Mouse (Mus musculus): ENCODE data around the gene Nit1.
A peak's percentile ranks its signal among the peaks of the same experiment; 100 is the strongest.

Gene Nit1

DNA sequence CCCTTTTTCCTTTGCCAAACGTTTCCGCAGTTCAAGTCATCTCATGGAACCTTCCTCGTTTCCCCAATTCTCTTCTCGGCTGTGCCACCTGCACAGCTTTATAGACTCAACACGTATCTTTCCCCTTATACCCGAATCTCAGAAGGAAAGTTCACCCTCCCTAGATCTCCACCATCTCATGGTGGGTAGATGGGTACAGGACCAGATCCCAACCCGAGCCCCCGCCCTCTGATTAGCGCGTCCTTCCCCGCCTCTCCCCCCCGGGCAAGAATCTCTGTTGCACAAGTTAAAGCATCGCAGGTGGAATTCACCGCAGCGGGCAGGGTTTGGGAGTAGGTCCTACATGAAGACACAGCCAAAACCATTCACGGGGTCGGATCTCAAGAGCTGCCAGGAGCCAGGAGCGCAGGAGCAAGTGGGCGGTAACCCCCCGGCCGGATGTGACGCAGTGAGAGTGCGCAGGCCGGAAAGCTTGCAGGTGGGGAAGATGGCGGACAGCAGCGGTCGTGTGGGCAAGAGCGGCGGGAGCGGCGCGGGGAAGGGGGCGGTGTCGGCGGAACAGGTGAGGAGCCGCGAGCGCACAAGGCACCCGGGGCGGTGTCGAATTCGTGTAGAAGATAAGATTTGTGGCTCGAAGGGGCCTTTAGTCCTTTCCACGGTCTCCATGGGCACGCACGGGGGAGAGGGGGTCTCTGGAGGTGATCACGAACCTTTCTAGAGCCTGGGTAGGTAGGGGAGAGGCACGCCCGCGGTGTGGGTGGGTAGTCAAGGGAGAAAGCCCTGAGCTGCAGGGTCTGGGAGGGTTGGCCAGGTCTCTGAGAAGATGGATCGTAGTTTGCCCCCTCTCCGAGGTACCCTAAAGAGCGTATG is at the start of gene Nit1, which contains the start of gene Pfdn2:
Gene Nit1 (minus strand): TSS at position 422 of the 870 bp plus-strand sequence.
Gene Pfdn2 (plus strand): TSS at position 446 of the 870 bp plus-strand sequence.
- DNase-seq (ENCODE audit: low read depth in 1 of 2, low spot score in 2 of 2): peak; percentile 66 to 80

DNA sequence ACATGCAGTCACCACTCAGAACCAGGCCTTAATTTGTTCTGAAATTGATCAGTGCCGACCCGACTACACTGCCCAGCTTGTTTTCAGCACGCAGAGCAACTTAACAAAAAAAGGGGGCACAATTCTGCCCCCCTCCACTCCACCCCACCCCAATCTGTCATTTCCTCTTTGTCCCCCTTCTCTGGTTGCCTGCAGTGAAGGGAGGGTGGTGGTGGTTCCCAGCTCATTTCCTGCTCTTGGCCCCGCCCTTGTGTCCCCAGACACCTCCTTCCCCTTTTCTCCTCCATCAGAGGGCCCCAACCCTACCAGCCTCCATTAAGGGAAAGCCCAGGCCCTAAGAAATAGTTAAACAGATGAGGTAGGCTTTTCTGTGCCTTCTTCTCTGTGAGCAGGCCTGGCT is 44.7 kb upstream of the Nit1 start:
- DNase-seq (ENCODE audit: low read depth in 1 of 2, low spot score in 2 of 2): peak in 1 of 2 experiments; percentile 76

DNA sequence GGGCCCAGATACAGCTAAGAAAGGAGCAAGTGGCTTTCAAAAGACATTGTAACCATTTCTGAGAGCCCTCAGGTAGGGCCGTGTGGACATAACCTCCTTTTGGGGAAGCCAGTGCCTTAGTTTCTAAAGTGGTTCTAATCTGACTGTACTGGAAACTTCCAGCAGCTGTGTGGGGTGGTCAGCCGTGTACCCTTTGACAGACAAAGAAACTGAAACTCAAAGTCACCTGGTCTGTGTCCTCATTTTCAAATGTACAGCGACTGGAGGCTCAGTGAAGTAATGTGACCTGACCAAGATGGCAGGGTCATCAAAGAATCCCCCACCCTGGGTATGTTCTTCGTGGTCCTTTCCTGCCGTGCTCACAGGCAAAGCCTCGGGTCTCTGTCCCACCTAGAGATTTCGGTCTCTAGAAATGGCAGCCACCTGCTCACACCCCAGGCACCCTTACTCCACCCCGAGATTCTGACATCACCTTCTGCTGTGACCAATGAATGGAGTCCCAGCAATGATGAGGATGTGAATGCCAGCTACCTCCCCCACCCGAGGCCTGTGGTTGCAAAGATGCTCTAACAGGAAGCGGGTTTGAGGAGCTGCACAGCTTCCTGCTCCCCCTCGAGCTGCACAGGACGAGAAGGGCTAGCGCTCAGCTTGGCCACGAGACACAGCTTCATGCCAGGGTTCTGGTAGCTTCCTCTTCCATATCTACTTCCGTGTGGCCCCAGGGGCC is 43.1 kb upstream of the Nit1 start, which contains the start of gene Arhgap30:
Gene Arhgap30 (plus strand): TSS at position 579 of the 727 bp plus-strand sequence.
- peak; percentile 88 to 91 for DNase-seq (ENCODE audit: low read depth in 1 of 2, low spot score in 2 of 2)

DNA sequence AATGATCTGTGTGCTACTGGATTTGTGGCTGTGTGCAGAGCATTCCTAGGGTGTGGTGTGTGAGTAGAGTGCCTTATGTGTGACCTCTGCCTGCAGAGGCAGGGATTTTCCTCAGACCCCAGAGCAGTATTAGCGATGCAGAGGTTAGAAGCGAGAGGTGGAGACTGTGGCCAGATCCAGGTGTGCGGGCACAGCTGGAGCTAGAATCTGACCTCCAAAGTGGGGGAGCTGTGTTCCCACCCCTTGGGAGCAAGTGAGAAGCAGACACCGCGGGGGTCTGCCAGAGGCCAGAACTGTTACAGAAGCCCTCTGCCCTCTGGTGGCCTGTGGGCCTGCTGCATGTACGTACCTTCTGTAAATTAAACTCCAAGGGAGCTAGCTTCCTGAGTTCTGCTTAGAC is 41.7 kb upstream of the Nit1 start:
- no peak for DNase-seq (ENCODE audit: low read depth in 1 of 2, low spot score in 2 of 2)

DNA sequence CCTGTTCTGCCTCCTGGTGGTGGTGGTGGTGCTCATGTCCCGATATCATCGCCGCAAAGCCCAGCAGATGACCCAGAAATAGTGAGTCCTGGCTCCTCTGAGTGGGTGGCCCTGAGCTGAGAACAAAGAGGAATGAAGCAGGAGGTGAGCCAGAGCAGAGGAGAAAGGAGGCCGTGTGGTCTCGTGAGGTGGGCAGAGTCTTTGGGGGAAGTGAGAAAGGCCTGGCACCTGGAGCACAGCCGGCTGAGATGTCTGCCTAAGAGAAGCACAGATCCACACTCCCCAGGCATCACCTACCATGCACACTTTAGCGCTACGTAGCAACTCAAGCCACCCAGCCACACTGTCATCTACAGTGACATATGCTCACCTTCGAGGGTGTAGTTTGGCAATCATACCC is 39.7 kb upstream of the Nit1 start:
- DNase-seq (ENCODE audit: low read depth in 1 of 2, low spot score in 2 of 2): no peak

DNA sequence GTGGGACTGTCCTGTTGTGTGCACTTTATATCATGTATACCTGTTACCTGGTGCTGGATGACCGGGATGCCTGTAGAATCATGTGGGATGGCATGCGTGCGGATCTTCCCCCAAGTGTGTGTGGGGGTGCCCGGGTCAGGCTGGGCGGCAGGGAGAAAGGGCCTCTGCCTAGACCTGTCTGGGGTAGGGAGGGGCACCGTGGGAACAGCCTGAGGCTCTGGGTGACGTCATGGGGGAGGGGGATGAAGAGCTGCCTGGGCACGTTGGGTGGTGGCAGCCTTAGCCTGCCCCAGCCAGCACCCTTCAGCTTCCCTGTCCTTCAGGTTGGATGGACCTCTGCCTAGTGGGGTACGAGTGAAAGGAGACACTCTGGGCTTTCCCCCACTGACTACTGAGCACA is 38.9 kb upstream of the Nit1 start:
- DNase-seq (ENCODE audit: low read depth in 1 of 2, low spot score in 2 of 2): no peak

DNA sequence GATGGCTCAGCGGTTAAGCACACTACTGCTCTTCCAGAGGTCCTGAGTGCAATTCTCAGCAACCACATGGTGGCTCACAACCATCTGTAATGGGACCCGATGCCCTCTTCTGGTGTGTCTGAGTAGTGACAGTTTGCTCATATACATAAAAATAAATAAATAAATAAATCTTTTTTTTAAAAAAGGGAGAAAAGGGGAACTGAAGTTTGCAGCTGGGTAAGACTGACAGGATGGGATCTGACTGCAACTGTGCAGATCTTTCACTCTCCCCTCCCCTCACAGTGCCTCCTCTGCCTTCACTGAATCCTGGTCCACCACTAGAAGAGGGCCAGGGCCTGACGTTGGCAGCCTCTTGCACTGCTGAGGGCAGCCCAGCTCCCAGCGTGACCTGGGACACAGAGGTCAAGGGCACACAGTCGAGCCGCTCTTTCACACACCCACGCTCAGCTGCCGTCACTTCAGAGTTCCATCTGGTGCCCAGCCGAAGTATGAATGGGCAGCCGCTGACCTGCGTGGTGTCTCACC is 36.7 kb upstream of the Nit1 start:
- no peak for DNase-seq (ENCODE audit: low read depth in 1 of 2, low spot score in 2 of 2)

DNA sequence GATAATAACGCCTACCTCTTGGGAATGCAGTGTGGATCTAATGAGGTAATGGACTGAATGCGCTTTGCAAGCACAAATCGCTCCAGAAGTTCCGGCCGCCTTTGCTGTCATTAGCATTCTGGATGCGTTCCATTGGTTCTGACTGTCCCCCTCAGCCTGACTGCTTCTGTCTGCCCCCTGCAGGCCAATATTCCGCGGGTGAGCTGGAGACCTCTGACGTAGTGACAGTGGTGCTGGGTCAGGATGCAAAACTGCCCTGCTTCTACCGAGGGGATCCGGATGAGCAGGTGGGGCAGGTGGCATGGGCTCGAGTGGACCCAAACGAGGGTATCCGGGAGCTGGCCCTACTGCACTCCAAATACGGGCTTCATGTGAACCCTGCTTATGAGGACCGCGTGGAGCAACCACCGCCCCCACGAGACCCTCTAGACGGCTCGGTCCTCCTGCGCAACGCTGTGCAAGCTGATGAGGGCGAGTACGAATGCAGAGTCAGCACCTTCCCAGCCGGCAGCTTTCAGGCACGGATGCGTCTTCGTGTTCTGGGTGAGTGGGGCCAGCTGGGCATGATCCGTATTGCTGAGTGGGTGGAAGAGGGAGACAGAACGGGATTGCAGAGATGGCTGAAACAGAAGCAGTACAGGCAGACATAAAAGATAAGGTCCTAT is 34.6 kb upstream of the Nit1 start:
- DNase-seq (ENCODE audit: low read depth in 1 of 2, low spot score in 2 of 2): peak in 1 of 2 experiments; percentile 70

DNA sequence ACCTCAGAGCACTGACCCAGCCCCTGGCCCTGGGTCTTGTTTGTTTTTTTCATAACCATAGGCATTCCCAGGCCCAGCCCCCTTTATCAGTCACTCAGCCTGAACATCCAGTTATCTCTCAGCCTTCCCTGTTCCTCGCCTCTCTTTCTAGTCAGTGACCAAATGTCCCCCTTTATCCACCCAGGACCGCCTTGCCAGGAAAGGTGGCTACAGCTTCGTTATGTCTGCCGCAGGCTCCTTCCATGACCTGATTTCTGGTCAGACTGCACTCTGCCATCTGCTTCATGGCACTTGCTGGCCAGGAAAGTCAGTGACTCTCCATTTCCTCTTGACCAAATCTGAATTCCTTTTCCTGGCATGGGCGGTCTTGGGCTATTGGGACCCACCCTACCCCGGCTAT is 32.9 kb upstream of the Nit1 start:
- no peak for DNase-seq (ENCODE audit: low read depth in 1 of 2, low spot score in 2 of 2)

DNA sequence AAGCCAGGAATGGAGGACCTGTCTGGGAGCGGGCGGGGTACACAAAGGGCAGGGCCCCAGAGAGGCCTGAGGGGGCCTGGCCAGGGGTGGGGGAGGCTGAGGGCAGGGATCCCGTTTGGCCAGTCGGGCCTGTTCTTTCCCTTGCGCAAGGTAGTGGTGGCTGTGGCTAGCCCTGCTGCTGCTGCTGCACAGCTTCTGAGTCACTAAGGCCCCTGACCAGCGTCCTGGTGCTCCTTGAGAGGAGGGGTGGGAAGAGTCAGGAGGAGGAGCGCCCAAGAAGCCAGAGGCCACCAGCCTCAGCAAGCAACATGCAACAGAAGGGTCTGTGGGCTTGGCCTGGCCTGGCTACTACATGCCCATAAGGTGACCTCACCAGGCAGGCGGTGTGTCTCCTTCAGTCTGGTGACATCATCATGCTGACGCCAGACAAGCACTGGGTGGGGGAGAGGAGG is 30.2 kb upstream of the Nit1 start:
- no peak for DNase-seq (ENCODE audit: low read depth in 1 of 2, low spot score in 2 of 2)

DNA sequence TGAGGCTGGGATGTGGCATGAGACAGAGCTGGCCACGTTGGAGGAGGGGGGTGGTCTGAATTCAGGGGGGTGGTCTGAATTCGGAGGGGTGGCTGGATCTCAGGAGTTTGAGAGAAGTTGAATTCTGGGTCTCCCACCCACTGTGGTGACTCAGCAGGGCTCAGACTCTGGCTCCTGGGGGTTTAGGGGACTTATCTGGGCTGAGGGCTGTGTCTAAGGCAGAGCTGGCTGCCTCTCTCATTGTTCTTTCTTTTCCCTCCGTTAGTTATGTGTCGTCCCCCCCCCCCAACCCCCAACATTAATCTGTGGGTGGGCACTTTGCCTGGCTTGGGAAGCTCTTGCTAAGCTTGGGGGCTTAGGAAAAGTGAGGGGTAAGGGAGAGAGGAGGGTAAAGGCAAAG is 28.5 kb upstream of the Nit1 start:
- no peak for DNase-seq (ENCODE audit: low read depth in 1 of 2, low spot score in 2 of 2)

DNA sequence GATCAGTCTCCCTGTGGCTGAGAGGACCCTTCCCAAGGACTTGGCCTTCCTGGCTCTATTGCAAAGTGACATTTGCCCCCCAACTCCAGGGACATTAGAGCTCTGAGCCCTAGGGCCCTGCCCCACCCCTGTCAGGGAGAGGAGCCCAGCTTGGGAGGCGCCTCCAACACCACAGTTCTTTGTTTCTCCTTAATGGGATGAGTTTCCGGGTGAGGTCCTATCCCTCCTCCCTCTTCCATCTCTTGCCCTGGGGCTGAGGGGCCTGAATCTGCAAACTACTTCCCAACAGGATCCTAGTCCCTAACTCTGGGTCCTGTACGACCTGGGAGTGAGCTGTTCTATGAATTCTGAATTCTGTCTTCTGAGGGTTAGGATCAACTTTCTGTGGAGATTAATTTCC is 27.4 kb upstream of the Nit1 start:
- no peak for DNase-seq (ENCODE audit: low read depth in 1 of 2, low spot score in 2 of 2)

DNA sequence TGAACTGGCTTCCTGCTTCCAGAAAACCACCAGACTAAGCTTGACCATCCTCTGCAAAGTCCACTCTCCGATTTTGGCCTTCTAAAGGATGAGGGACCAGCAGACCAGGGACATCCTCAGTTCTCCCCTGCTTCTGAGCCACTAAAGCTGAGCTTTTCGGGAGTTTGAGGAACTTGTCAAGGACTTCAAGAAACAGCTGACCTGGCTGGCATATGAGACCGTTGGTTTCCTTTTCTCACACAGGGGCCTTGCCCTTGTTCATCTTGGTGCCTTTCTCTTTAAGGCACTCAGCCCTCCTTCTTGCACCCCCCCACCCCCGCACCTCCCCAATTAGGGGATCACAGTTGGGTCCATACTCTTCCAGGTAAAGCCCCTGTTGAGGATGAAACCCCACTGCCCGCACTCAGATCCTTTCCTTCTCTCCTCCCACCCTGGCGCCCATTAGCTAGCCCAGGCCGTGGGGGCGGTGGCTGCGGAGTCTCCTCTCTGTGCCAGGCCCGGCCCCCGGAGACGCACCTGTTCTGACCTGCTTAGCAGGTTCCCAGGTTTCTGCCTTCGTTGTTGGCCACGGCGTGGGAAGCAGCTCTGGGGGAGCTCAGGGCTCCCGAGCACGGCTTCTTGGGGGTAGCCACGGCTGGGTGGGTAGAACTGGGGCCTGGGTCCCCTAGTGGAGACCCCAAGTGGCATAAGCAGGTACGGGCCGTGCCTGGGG is 24.6 kb upstream of the Nit1 start, which contains the start of gene Nectin4:
Gene Nectin4 (plus strand): TSS at position 255 of the 712 bp plus-strand sequence.
- DNase-seq (ENCODE audit: low read depth in 1 of 2, low spot score in 2 of 2): no peak

DNA sequence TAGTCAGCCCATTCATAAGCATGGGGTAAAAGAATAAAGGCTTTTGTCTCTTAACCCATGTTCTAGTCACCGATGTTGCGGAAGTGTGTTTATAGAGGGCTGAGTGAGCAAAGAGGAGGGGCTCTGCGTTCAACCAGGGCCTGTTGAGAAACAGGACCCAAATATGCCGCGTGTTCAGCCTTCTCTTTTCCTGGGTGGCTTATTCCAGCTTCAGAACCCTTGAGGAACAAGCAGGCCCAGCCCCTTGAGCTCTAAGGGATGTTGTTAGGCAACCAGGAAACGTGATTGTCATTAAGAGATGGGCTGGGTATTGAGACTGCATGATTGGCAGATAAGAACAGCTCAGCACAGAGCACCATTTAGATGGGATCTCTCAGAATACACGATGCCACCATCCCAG is 20.5 kb upstream of the Nit1 start:
- DNase-seq (ENCODE audit: low read depth in 1 of 2, low spot score in 2 of 2): no peak

DNA sequence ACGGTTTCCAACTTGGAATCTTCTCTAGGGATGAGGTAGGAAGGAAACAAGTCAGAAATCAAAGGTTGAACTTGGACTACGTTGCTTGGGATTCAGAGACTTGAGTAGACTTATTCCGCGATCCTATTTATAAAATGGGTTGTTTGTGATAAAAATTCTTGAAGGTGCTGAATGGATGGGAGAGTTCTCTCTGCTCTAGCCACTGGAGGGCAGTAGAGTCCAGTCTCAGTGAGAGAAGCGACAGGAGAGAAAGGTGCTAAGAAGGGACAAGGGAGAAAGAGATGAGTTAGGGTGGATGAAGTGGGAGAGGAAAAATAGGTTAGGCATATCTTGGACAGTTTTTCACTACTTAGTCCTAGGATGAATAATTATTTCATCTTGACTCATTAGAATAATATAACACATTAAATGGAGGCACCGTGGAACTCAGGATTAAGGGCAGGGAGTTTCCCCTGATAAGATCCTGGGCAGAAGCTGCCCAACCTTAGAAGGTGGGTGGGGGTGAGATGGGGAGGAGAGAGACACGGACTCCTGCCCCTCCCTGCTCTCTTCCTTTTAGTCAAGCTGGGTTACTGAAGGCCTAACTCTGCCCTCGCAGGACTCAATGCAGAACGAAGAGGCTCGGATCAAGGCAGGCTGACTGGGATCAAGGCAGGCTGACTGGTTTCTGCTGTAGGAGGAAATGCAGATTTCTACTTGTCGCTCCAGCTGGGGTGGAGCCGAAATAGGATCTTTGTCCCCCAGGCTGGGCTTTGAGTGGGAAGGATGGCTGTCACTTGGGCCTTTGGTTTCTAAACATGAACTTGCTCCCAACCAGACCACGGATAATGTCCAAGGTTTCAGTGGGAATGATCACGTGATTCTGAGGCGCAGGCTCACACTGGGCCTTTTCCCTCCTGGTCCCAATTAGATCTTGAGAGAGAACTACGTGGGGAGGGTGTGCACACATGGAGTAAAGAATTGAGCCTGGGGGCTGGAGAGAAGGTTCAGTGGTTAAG is 16.0 kb upstream of the Nit1 start:
- peak in 1 of 2 experiments; percentile 30 for DNase-seq (ENCODE audit: low read depth in 1 of 2, low spot score in 2 of 2)

DNA sequence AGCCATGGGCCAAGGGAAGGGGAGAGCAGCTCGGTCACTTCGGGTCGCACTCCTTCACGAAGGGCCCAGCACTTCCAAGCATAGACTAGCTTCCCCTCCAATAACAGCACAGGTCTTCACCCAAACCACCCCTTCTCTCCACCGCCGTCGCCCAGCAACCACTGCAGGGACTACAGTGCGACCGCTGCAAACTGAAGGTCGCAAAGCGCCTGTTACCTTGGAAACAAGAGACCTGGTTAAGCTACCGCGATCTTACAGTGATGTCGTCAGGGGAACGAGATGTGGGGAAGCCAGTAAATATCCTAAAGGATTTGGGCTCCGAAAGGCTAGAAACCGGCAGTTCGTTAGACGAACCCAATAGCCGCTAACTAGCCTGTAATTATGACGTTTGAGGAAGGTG is 15.2 kb upstream of the Nit1 start, which contains the start of gene Klhdc9:
Gene Klhdc9 (minus strand): TSS at position 143 of the 400 bp plus-strand sequence.
- peak; percentile 65 to 68 for DNase-seq (ENCODE audit: low read depth in 1 of 2, low spot score in 2 of 2)

DNA sequence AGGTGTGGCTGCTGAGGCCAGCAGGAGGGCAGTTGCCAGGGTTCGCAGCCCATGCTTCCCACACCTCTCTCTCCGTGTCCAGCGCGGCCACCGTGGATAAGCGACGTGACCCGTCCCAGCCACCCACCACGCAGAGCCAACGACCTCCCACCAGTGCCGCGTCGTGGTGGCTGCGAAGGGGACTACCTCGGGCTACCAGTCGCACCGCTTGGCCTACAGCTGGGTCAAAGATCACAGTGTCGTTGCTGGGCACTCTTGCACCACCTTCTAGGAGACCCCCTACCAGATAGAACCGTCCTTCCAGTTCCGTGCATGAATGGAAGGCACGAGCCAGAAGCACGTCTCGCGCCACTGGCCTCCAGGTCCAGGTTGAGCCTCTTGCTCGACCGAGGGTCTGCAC is 14.8 kb upstream of the Nit1 start:
- DNase-seq (ENCODE audit: low read depth in 1 of 2, low spot score in 2 of 2): no peak

DNA sequence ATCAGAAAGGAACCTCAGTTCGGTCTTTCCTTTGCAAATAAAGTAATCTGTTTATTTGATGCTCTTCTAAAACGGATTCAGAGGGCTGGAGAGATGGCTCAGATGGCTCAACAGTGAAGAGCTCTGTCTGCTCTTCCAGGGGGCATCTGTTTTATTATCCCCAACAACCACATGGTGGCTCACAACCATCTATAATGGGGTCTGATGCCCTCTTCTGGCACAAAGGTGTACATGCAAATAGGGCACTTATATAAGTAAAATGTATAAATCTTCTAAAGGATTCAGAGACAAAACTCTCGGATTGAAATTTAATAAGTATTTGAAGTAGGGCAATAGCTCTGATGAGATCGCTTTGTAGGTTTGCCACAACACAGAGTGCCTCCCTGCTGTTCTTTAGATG is 13.0 kb upstream of the Nit1 start:
- peak in 1 of 2 experiments; percentile 23 for DNase-seq (ENCODE audit: low read depth in 1 of 2, low spot score in 2 of 2)

DNA sequence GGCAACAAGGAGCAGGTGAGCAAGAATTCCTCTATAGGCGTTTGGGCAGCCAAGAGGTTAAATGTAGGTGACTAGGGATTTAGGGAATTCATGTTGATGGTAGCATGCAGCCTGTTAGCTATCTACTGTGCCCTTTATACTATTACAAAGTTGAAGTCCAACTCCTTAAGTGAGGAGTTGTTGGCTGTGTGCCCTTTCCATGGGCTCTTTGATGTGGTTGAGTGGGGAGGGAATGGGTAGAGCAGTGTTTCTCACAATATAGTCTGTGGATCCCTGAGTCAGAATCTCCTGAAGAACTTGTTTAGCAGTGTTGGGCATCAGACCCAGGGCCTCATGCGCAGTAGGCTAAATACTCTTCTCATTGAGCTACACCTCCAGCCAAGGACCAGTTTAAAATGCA is 11.4 kb upstream of the Nit1 start:
- no peak for DNase-seq (ENCODE audit: low read depth in 1 of 2, low spot score in 2 of 2)
